Mouse (Mus musculus) MEL (cell line): ENCODE data around the gene Adgb. TPM values are rescaled to one million over a fixed set of nuclear protein-coding genes. Genes with fewer than 3 reads are reported as not detected.

Experiments used
- DNase-seq: peaks from one replicate; pipeline ENCODE4 v3.0.0; 2011; ENCODE audit warnings: low read depth, low spot score
- H3K27ac ChIP-seq: 2 replicates; pipeline ENCODE4 v1.5.1; 2012; ENCODE audit warnings: low read depth, mild to moderate bottlenecking, control low read depth, low read length, moderate library complexity; ENCODE audit not compliant: control insufficient read depth
- H3K27me3 ChIP-seq, 2 experiments: fragments of 150-350 bp in 1 of 2; sonication (generic) in 1 of 2; 2 replicates each; pipeline ENCODE4 v1.6.1; 2012; ENCODE audit warnings: low read length in 2 of 2, mild to moderate bottlenecking in 2 of 2, improper control_type of control experiment in 1 of 2, moderate library complexity in 1 of 2; ENCODE audit not compliant: insufficient read depth in 2 of 2, control insufficient read depth in 1 of 2
- H3K36me3 ChIP-seq, 2 experiments: 2 replicates each; pipeline ENCODE4 v1.6.1; 2012 to 2014; ENCODE audit warnings: low read length in 2 of 2, improper control_type of control experiment in 1 of 2, inconsistent platforms in 1 of 2, mild to moderate bottlenecking in 1 of 2; ENCODE audit not compliant: insufficient read depth in 2 of 2, control insufficient read depth in 1 of 2
- H3K4me1 ChIP-seq, 2 experiments: fragments of 150-350 bp in 1 of 2; sonication (generic) in 1 of 2; 2 replicates each; pipeline ENCODE4 v1.6.1; 2012; ENCODE audit warnings: low read length in 2 of 2, improper control_type of control experiment in 1 of 2, mild to moderate bottlenecking in 1 of 2; ENCODE audit not compliant: insufficient read depth in 2 of 2, control insufficient read depth in 1 of 2
- H3K4me3 ChIP-seq, 2 experiments: fragments of 150-350 bp in 1 of 2; sonication (generic) in 1 of 2; 2 replicates each; pipeline ENCODE4 v1.5.1; 2012; ENCODE audit warnings: low read depth in 2 of 2, low read length in 2 of 2, mild to moderate bottlenecking in 2 of 2, moderate library complexity in 2 of 2, control low read depth in 1 of 2, improper control_type of control experiment in 1 of 2; ENCODE audit not compliant: control insufficient read depth in 1 of 2, insufficient read depth in 1 of 2
- H3K79me2 ChIP-seq: 2 replicates; pipeline ENCODE4 v1.6.1; 2012; ENCODE audit warnings: mild to moderate bottlenecking, low read length, moderate library complexity; ENCODE audit not compliant: control insufficient read depth, poor library complexity, insufficient read depth
- H3K9ac ChIP-seq: 2 replicates; pipeline ENCODE4 v1.6.1; 2012; ENCODE audit warnings: low read depth, mild to moderate bottlenecking, control low read depth, low read length, moderate library complexity; ENCODE audit not compliant: control insufficient read depth, poor library complexity, severe bottlenecking
- H3K9me3 ChIP-seq: fragments of 150-350 bp; sonication (generic); replicated peaks from 2 replicates; pipeline ENCODE4 v1.6.1; 2012; ENCODE audit warnings: mild to moderate bottlenecking, low read length, improper control_type of control experiment, moderate library complexity; ENCODE audit not compliant: insufficient read depth
- CHD1 ChIP-seq: IDR thresholded peaks from 2 replicates; pipeline ENCODE4 v1.6.1; 2012; ENCODE audit warnings: low read depth, mild to moderate bottlenecking, inconsistent platforms, low read length, improper control_type of control experiment
- CHD2 ChIP-seq: IDR thresholded peaks from 2 replicates; pipeline ENCODE4 v1.6.1; 2011; ENCODE audit warnings: low read length, improper control_type of control experiment
- CTCF ChIP-seq, 3 experiments: IDR thresholded peaks in 2 of 3; conservative IDR thresholded peaks in 1 of 3; 2 replicates each; pipeline ENCODE4 v1.5.1; 2011 to 2012; ENCODE audit warnings: low read length in 3 of 3, low read depth in 2 of 3, mild to moderate bottlenecking in 2 of 3, improper control_type of control experiment in 1 of 3, inconsistent platforms in 1 of 3, mixed read lengths in 1 of 3, moderate library complexity in 1 of 3; ENCODE audit not compliant: control insufficient read depth in 1 of 3, insufficient read depth in 1 of 3, poor library complexity in 1 of 3, severe bottlenecking in 1 of 3
- E2F4 ChIP-seq: IDR thresholded peaks from 2 replicates; pipeline ENCODE4 v1.6.1; 2011; ENCODE audit warnings: low read depth, low read length, improper control_type of control experiment, borderline replicate concordance
- ETS1 ChIP-seq: IDR thresholded peaks from 2 replicates; pipeline ENCODE4 v1.6.1; 2012; ENCODE audit warnings: low read depth, mild to moderate bottlenecking, inconsistent platforms, low read length, improper control_type of control experiment, moderate library complexity
- GABPA ChIP-seq: IDR thresholded peaks from 2 replicates; pipeline ENCODE4 v1.6.1; 2012; ENCODE audit warnings: low read depth, mild to moderate bottlenecking, inconsistent platforms, low read length, improper control_type of control experiment, moderate library complexity
- GATA1 ChIP-seq: IDR thresholded peaks from 2 replicates; pipeline ENCODE4 v1.6.1; 2011; ENCODE audit warnings: low read depth, low read length, improper control_type of control experiment
- KAT2A ChIP-seq: conservative IDR thresholded peaks from 2 replicates; pipeline ENCODE4 v1.6.1; 2012; ENCODE audit warnings: low read depth, low read length, improper control_type of control experiment, inconsistent platforms
- MAFK ChIP-seq: IDR thresholded peaks from 2 replicates; pipeline ENCODE4 v1.6.1; 2011; ENCODE audit warnings: low read depth, mild to moderate bottlenecking, low read length, improper control_type of control experiment, borderline replicate concordance
- MYC ChIP-seq: IDR thresholded peaks from 2 replicates; pipeline ENCODE4 v1.6.1; 2011; ENCODE audit warnings: low read depth, mild to moderate bottlenecking, low read length, improper control_type of control experiment, moderate library complexity
- NELFE ChIP-seq: IDR thresholded peaks from 2 replicates; pipeline ENCODE4 v1.6.1; 2011; ENCODE audit warnings: low read depth, low read length, improper control_type of control experiment
- NRF1 ChIP-seq: IDR thresholded peaks from 2 replicates; pipeline ENCODE4 v1.6.1; 2014; ENCODE audit warnings: low read depth, mild to moderate bottlenecking, inconsistent platforms, low read length, improper control_type of control experiment, moderate library complexity; ENCODE audit not compliant: poor library complexity, insufficient read depth, severe bottlenecking
- POLR2A ChIP-seq, 2 experiments: IDR thresholded peaks; 2 replicates each; pipeline ENCODE4 v1.6.1; 2011 to 2012; ENCODE audit warnings: low read length in 2 of 2, mild to moderate bottlenecking in 2 of 2, control low read depth in 1 of 2, improper control_type of control experiment in 1 of 2, low read depth in 1 of 2, moderate library complexity in 1 of 2; ENCODE audit not compliant: control insufficient read depth in 1 of 2, insufficient read depth in 1 of 2, poor library complexity in 1 of 2
- POLR2AphosphoS2 ChIP-seq: IDR thresholded peaks from 2 replicates; pipeline ENCODE4 v1.6.1; 2011; ENCODE audit warnings: low read length, improper control_type of control experiment
- RAD21 ChIP-seq: IDR thresholded peaks from 2 replicates; pipeline ENCODE4 v1.6.1; 2011; ENCODE audit warnings: mild to moderate bottlenecking, low read depth, low read length, improper control_type of control experiment
- RCOR1 ChIP-seq: IDR thresholded peaks from 2 replicates; pipeline ENCODE4 v1.6.1; 2012; ENCODE audit warnings: low read depth, mild to moderate bottlenecking, inconsistent platforms, low read length, improper control_type of control experiment
- SMC3 ChIP-seq: IDR thresholded peaks from 2 replicates; pipeline ENCODE4 v1.6.1; 2011; ENCODE audit warnings: low read depth, low read length, improper control_type of control experiment
- TAL1 ChIP-seq: IDR thresholded peaks from 2 replicates; pipeline ENCODE4 v1.6.1; 2012; ENCODE audit warnings: mild to moderate bottlenecking, inconsistent platforms, low read length, moderate library complexity, mixed read lengths
- USF2 ChIP-seq, 2 experiments: IDR thresholded peaks; 2 replicates each; pipeline ENCODE4 v1.6.1; 2011 to 2012; ENCODE audit warnings: improper control_type of control experiment in 2 of 2, low read length in 2 of 2, borderline replicate concordance in 1 of 2, inconsistent platforms in 1 of 2, low read depth in 1 of 2, mild to moderate bottlenecking in 1 of 2; ENCODE audit not compliant: insufficient read depth in 1 of 2
- ZC3H11A ChIP-seq: IDR thresholded peaks from 2 replicates; pipeline ENCODE4 v1.6.1; 2012; ENCODE audit warnings: low read depth, mild to moderate bottlenecking, inconsistent platforms, low read length, improper control_type of control experiment
- ZKSCAN1 ChIP-seq: IDR thresholded peaks from 2 replicates; pipeline ENCODE4 v1.6.1; 2012; ENCODE audit warnings: low read depth, mild to moderate bottlenecking, inconsistent platforms, low read length, improper control_type of control experiment, moderate library complexity
- ZMIZ1 ChIP-seq: IDR thresholded peaks from 2 replicates; pipeline ENCODE4 v1.6.1; 2012; ENCODE audit warnings: low read depth, mild to moderate bottlenecking, inconsistent platforms, low read length, improper control_type of control experiment, moderate library complexity
- ZNF384 ChIP-seq: IDR thresholded peaks from 2 replicates; pipeline ENCODE4 v1.6.1; 2012; ENCODE audit warnings: low read depth, mild to moderate bottlenecking, inconsistent platforms, low read length, improper control_type of control experiment
- polyA plus RNA-seq, 2 experiments: library from polyadenylated mRNA; stranded (reverse) in 1 of 2; unstranded in 1 of 2; fragments of >175 nt in 1 of 2; fragments of >200 nt in 1 of 2; gene quantifications; 2 replicates each; pipeline versions ENCODE4 v1.2.1 to v1.2.4; 2012; ENCODE audit warnings: low replicate concordance in 2 of 2, low read depth in 1 of 2; ENCODE audit not compliant: insufficient read length in 2 of 2, insufficient read depth in 1 of 2, missing spikeins in 1 of 2
- total RNA-seq: library from RNA; depleted of rRNA; stranded (reverse); fragments of 300-350 nt; gene quantifications from 2 replicates; pipeline ENCODE4 v1.2.3, GENCODE M21; 2012

Gene Adgb
- total and polyA plus RNA-seq, 3 experiments, result not detected

GRCm38 (mm10) chr10:10355605-10356227, 116.4 kb downstream of the Adgb start:
- Histone ChIP-seq H3K36me3 (no peaks in the 10 kb centered on the region), H3K79me2 (no peaks in the 10 kb centered on the region), H3K9me3 (no peaks in the 10 kb centered on the region), H3K27ac (no peak overlapping the region), H3K9ac (no peak overlapping the region), H3K27me3 (no peaks in the 10 kb centered on the region), H3K4me3 (no peak overlapping the region), H3K4me1 (no peaks in the 10 kb centered on the region)
- peak; percentile 52 for TF ChIP-seq SMC3
- 0 out of 2 replicates have a peak, but pooled peaks have one; percentile 9 for TF ChIP-seq ZC3H11A
- TF ChIP-seq RAD21, result peak; percentile 67
- TF ChIP-seq CTCF (IDR thresholded peaks at IDR 0.05 in 2 of 3, conservative IDR thresholded peaks at IDR 0.05 in 1 of 3; ENCODE audit: control insufficient read depth in 1 of 3, insufficient read depth in 1 of 3, low read depth in 2 of 3, low read length in 3 of 3, poor library complexity in 1 of 3, severe bottlenecking in 1 of 3), result peak in 1 of 3 experiments; percentile 51; a peak in 2 of 6 replicates
- TF ChIP-seq GABPA, result no peak
- no peak for TF ChIP-seq POLR2A (IDR thresholded peaks at IDR 0.05; ENCODE audit: control insufficient read depth in 1 of 2, insufficient read depth in 1 of 2, low read depth in 1 of 2, low read length in 2 of 2, poor library complexity in 1 of 2)
- DNase-seq, result peak; percentile 40

- no peak for DNase-seq
- no peaks in the 10 kb centered on the region for H3K36me3 ChIP-seq
- no peaks in the 10 kb centered on the region for H3K79me2 ChIP-seq
- no peaks in the 10 kb centered on the region for H3K27me3 ChIP-seq
- TF ChIP-seq TAL1 (no peak), GATA1 (no peak), RCOR1 (no peak), ZMIZ1 (no peak), MAFK (no peak), NRF1 (no peak), CHD1 (no peak), MYC (no peak), ETS1 (no peak), CHD2 (no peak), KAT2A (no peak), ZNF384 (no peak), E2F4 (no peak), POLR2AphosphoS2 (no peak), USF2 (IDR thresholded peaks at IDR 0.05; ENCODE audit: borderline replicate concordance in 1 of 2, insufficient read depth in 1 of 2, low read depth in 1 of 2, low read length in 2 of 2) (no peak), NELFE (no peak), ZKSCAN1 (no peak)
- TF ChIP-seq, all 39 proteins: peak for 0
- Histone ChIP-seq H3K4me3 (no peak overlapping the region), H3K4me1 (no peaks in the 10 kb centered on the region), H3K9ac (no peak overlapping the region), H3K27ac (no peak overlapping the region), H3K9me3 (no peaks in the 10 kb centered on the region)
Observed at GRCm38 (mm10) chr10:10352184-10352583, 119.9 kb downstream of the Adgb start.
